Mouse (Mus musculus): ENCODE results near the gene Cnst.
"Not testable (repeated sequence)": the region's sequence is repeated elsewhere in the genome, so short reads cannot be mapped to it uniquely, and the experiment has no call there.

The Cnst gene

GRCm38 (mm10) chr1:179644151-179644550, 98.0 kb downstream of the Cnst start:
- DNase-seq (ENCODE audit: low read depth, low spot score), result no peak

DNA sequence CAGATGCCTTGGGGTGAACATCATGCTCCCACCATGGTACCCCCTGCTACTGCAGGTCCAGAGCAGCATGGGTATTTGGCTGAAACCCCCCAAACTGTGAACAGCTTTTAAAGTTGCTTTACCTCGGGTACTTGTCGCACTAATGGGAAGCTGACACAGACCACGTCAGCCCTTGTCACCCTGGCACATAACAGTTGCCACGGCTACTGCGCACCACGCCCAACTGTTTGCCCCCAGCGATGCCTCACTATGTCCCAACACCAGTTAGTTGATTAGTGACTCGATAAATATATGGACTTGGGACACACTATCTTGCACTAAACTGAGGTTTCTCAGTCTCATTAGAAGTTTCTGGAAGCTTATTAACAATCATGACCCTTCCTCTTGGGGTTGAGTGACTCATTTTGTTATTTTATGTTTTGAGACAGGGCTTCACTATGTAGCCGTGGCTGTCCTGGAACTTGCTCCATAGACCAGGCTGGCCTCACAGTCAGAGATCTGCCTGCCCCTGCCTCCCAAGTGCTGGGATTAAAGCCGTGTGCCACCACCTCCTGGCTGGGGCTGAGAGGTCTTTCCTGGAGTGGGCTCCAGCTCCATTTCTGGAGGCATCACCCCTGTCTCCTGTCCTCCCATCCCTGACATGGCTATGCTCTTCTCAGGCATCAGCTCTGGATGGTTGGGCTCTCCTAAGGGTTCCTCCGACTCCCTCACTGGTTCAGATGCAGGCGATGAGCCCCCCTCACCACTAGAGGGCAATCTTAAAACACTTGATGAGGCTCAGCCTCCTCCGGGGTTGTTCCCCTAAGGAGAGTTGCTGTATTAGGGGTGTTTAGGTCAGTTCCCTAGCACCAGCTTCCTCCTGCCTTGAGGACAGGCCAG, 99.2 kb downstream of the Cnst start:
- peak; percentile 20 for DNase-seq (ENCODE audit: low read depth, low spot score)

DNA sequence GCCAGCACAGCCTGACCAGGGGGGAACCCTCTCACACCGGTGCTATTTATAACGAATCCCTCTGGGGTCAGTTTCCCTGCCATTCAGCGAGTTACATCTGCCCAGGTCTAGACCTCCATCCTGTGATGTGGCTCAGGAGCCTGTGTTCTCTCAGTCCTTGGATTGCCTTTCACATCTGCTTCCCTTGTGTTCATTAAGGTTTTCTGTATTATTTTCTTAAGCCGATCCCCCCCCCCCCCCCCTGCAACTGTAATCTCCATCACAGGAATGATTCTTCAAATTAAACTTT, 99.8 kb downstream of the Cnst start:
- DNase-seq (ENCODE audit: low read depth, low spot score), result no peak

- DNase-seq (ENCODE audit: low read depth, low spot score), result not testable (repeated sequence)
Observed at GRCm38 (mm10) chr1:179648678-179649077, 102.5 kb downstream of the Cnst start.

DNA sequence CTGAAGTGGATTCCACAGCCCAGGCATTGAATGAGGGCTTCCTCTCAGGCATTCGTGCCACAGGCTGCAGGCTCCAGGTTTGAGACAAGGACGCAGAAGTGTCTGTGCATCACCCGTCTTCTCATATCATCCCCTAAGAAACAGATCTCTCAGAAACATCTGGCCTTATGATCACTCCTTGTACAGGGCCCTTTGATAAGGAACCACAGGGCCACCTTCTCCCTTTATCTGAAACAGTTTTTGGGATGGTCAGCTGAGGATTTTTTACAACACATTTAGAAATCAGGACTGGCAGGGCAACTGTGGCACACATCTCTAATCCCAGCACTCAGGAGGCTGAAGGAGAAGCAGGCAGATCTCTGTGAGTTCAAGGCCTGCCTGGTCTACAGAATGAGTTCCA, 103.2 kb downstream of the Cnst start:
- DNase-seq (ENCODE audit: low read depth, low spot score), result no peak

DNA sequence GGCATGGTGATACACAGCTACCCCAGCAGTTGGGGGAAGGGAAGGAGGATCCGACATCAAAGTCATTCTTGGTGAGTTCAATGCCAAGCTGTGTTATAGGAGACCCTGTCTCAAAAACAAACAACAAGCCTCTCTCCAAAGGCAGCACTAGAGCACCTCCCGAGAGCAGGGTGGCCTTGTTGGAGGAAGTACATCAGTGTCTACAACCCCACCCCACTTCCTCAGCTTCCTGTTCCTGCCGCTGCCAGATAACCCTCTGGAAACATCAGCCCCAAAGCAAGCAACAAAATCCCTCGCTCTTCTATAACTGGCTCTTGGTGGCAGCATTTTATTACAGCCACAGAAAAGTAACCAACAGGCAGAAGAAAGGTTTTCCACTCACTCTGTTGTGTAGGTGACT, 104.1 kb downstream of the Cnst start:
- DNase-seq (ENCODE audit: low read depth, low spot score), result no peak

GRCm38 (mm10) chr1:179651224-179651623, 105.1 kb downstream of the Cnst start:
- DNase-seq (ENCODE audit: low read depth, low spot score), result no peak

- no peak for DNase-seq (ENCODE audit: low read depth, low spot score)
Observed at GRCm38 (mm10) chr1:179663065-179663464, 116.9 kb downstream of the Cnst start.

- DNase-seq (ENCODE audit: low read depth, low spot score), result no peak
Observed at GRCm38 (mm10) chr1:179664309-179664930, 118.2 kb downstream of the Cnst start.

- DNase-seq (ENCODE audit: low read depth, low spot score), result no peak
Observed at GRCm38 (mm10) chr1:179666971-179667370, 120.8 kb downstream of the Cnst start.

DNA sequence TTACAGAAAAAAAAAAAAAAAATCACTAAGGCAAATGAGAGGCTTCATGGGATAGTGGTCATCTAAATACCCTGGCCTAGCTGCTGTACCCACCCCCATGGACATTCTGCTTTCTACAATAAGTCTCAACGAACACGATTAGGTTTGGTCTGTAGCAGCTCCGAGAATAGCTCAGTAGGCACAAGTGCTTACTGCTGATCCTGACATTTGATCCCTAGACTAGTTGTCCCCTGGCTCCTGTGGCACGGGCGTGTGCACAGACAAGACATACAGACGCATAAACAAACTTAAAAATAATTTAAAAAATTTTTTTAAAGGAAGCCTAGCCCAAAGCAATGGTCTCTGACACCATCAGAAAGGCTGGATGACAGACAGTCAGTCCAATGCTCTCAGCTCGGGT, 121.3 kb downstream of the Cnst start:
- no peak for DNase-seq (ENCODE audit: low read depth, low spot score)

GRCm38 (mm10) chr1:179668013-179668805, 122.0 kb downstream of the Cnst start, which contains the start of gene Sccpdh:
TSS of gene Sccpdh (plus strand) at chr1:179668210.
- no peak for DNase-seq (ENCODE audit: low read depth, low spot score)

- no peak for DNase-seq (ENCODE audit: low read depth, low spot score)
Observed at GRCm38 (mm10) chr1:179668836-179669537, 122.8 kb downstream of the Cnst start.

DNA sequence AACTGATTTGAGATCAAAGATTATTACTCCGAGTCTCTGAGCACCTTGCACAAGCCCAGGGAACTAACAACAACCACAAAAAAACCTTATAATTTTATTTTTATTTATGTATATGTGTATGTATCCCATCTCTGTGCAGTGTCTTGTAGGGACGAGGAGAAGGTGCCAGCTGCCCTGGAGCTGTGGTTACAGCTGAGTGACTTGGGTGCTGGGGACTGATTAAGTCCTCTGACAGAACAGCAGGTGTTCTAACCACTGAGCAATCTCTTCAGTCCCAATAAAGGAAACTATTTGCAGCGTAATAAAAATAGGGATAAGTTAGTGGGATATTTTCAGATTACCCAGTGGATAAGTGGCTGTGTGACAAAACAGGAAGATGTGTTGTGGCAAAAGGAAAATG, 128.2 kb downstream of the Cnst start:
- no peak for DNase-seq (ENCODE audit: low read depth, low spot score)

DNA sequence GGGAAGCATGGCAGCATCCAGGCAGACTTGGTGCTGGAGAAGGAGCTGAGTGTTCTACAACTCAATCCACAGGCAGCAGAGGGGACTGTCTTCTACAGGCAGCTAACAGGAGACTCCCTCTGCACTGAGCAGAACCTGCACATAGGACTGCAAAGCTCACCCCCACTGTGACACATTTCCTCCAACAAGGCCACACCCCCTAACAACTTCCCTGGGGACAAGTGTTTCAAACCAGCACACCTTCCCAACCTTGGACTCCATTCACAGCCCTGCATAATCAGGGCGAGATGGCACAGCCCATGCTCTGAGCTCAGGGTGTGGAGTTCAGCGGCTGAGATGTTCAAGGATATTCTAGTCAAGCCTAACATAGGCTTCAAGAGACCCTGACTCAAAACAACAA, 130.9 kb downstream of the Cnst start:
- DNase-seq (ENCODE audit: low read depth, low spot score), result no peak
